Mouse (Mus musculus) liver, embryonic 14.5 days (tissue): ENCODE results near the gene Snrk.

Source experiments
- CTCF ChIP-seq: IDR thresholded peaks from 2 replicates; pipeline ENCODE4 v1.5.1; 2016; ENCODE audit warnings: antibody characterized with exemption, low read depth, control low read depth
- EP300 ChIP-seq: IDR thresholded peaks from 2 replicates; pipeline ENCODE4 v1.6.1; 2016; ENCODE audit warnings: antibody characterized with exemption, low read depth

- TF ChIP-seq CTCF: no peak
- TF ChIP-seq EP300: no peak
These were observed 35.4 kb downstream of the Snrk start for GRCm38 (mm10) chr9:122152501-122152900.
